Mouse (Mus musculus) liver, adult 2 months (tissue): ENCODE measurements at regions not wholly inside any gene's neighbourhood (a gene's known extent, or its start where the extent isn't known, plus 50 kb on each side); places are given as distances from the start of the nearest gene placed in this dataset.

Experiments
- CTCF ChIP-seq: fragments of 200-500 bp; IDR thresholded peaks from 2 replicates; pipeline ENCODE4 v1.5.1; 2011; ENCODE audit warnings: low read depth, low read length, control low read depth
- POLR2A ChIP-seq: fragments of 200-500 bp; IDR thresholded peaks from 2 replicates; pipeline ENCODE4 v1.6.1; 2011; ENCODE audit warnings: low read length, control low read depth; ENCODE audit not compliant: insufficient read depth; ENCODE audit errors: extremely low read depth

DNA sequence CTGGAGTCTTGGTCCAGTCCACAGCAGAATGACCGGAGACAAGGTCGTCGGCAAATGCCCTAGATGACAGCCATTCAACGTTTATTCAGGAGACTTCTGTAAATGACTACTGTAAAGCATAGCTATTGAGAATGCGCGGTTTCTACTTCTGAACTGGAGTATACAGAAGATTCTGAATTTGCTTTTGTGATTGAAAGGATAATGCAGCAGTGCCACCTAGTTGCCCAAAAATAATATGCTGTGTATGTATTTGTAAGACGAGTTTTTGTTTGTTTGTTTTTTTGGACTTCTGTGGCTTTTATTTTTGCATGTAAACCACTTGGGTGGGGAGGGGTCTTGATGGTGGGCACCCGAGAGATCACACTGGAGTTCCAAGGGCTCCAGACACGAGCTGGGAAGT lies 1276.3 kb upstream of the Tenm3 start:
- TF ChIP-seq CTCF (no peak), POLR2A (no peak)
